Mouse (Mus musculus) myocyte (in vitro differentiated cells): ENCODE results near the gene Galnt18.

Experiments used
- CEBPB ChIP-seq: IDR thresholded peaks from 2 replicates; pipeline ENCODE4 v1.6.1; 2011; ENCODE audit warnings: mild to moderate bottlenecking, moderate library complexity; ENCODE audit not compliant: poor library complexity, insufficient read depth, severe bottlenecking
- E2F4 ChIP-seq: IDR thresholded peaks from one replicate; pipeline ENCODE4 v1.6.1; 2011; ENCODE audit warnings: mild to moderate bottlenecking, control low read depth, moderate library complexity; ENCODE audit not compliant: insufficient read depth
- MAX ChIP-seq: IDR thresholded peaks from one replicate; pipeline ENCODE4 v1.6.1; 2011; ENCODE audit warnings: low read depth, mild to moderate bottlenecking, control low read depth
- MYOD1 ChIP-seq, 3 experiments: IDR thresholded peaks; one replicate each; pipeline ENCODE4 v1.6.1; 2011; ENCODE audit warnings: control low read depth in 2 of 3, low read depth in 2 of 3, mild to moderate bottlenecking in 2 of 3, moderate library complexity in 1 of 3; ENCODE audit not compliant: insufficient read length in 2 of 3, control insufficient read depth in 1 of 3
- POLR2A ChIP-seq: IDR thresholded peaks from one replicate; pipeline ENCODE4 v1.6.1; 2011; ENCODE audit warnings: low read depth, mild to moderate bottlenecking, control low read depth, moderate library complexity; ENCODE audit not compliant: insufficient read length
- POLR2AphosphoS2 ChIP-seq: IDR thresholded peaks from one replicate; pipeline ENCODE4 v1.6.1; 2011; ENCODE audit warnings: low read depth, control low read depth; ENCODE audit not compliant: insufficient read length
- TCF12 ChIP-seq: IDR thresholded peaks from one replicate; pipeline ENCODE4 v1.6.1; 2011; ENCODE audit warnings: mild to moderate bottlenecking, control low read depth; ENCODE audit not compliant: poor library complexity, insufficient read depth, severe bottlenecking
- USF1 ChIP-seq: IDR thresholded peaks from one replicate; pipeline ENCODE4 v1.6.1; 2011; ENCODE audit warnings: low read depth, mild to moderate bottlenecking, control low read depth, moderate library complexity

GRCm38 (mm10) chr7:111708563-111708962, 71.2 kb downstream of the Galnt18 start:
- TF ChIP-seq MAX (no peak), POLR2A (no peak), MYOD1 (IDR thresholded peaks at IDR 0.05; ENCODE audit: control insufficient read depth in 1 of 3, insufficient read length in 2 of 3, low read depth in 2 of 3) (no peak), POLR2AphosphoS2 (no peak), E2F4 (no peak), USF1 (no peak), TCF12 (no peak), CEBPB (no peak)
